Mouse (Mus musculus) embryonic facial prominence, embryonic 15.5 days (tissue): Measurements from ENCODE around the gene Ipo8. TPM values are rescaled to one million over a fixed set of nuclear protein-coding genes. Genes with fewer than 3 reads are reported as not detected.

Experiments used
- ATAC-seq: fragments of 200-750 bp; cut with Nextera tagmentation; 2 replicates; pipeline ENCODE4 v1.8.0; 2017; ENCODE audit warnings: low read depth, moderate TSS enrichment; ENCODE audit not compliant: insufficient number of reproducible peaks, low FRiP score, low TSS enrichment
- H3K27ac ChIP-seq: fragments of 300-500 bp; sonication (generic); replicated peaks from 2 replicates; pipeline ENCODE4 v1.5.1; 2015; ENCODE audit warnings: mild to moderate bottlenecking, inconsistent platforms
- H3K27me3 ChIP-seq: fragments of 300-500 bp; sonication (generic); 2 replicates; pipeline ENCODE4 v1.6.1; 2015; ENCODE audit warnings: inconsistent platforms
- H3K36me3 ChIP-seq: fragments of 300-500 bp; sonication (generic); 2 replicates; pipeline ENCODE4 v1.6.1; 2015; ENCODE audit warnings: mild to moderate bottlenecking, inconsistent platforms
- H3K4me1 ChIP-seq: fragments of 300-500 bp; sonication (generic); 2 replicates; pipeline ENCODE4 v1.6.1; 2015; ENCODE audit warnings: inconsistent platforms
- H3K4me2 ChIP-seq: fragments of 300-500 bp; sonication (generic); replicated peaks from 2 replicates; pipeline ENCODE4 v1.6.1; 2015; ENCODE audit warnings: mild to moderate bottlenecking, inconsistent platforms
- H3K4me3 ChIP-seq: fragments of 300-500 bp; sonication (generic); replicated peaks from 2 replicates; pipeline ENCODE4 v1.5.1; 2015; ENCODE audit warnings: mild to moderate bottlenecking, inconsistent platforms
- H3K9ac ChIP-seq: fragments of 300-500 bp; sonication (generic); 2 replicates; pipeline ENCODE4 v1.6.1; 2015; ENCODE audit warnings: inconsistent platforms
- H3K9me3 ChIP-seq: fragments of 300-500 bp; sonication (generic); replicated peaks from 2 replicates; pipeline ENCODE4 v1.6.1; 2016; ENCODE audit warnings: inconsistent platforms
- WGBS: fragments of 180-500 bp; shearing (Covaris S2); methylation state at CpG from one replicate; pipeline ENCODE4 v1.1.7; 2015; 5-methylcytosine and 5-hydroxymethylcytosine counted together
- polyA plus RNA-seq: library from polyadenylated mRNA; unstranded; fragments of >200 nt; fragmentation: Nextera tagmentation; extraction: Ambion mirVana; gene quantifications from 2 replicates; pipeline ENCODE4 v1.2.1, GENCODE M21; 2015

Gene Ipo8
- 19.0 and 20.4 TPM in 2 replicates for polyA plus RNA-seq

- WGBS: under 1% methylated on average over 47 of the region's 47 CpGs
- Histone ChIP-seq H3K27ac (peak within 1 kb of the TSS; percentile 52), H3K4me2 (peak within 1 kb of the TSS; percentile 69), H3K36me3 (no peaks in the 10 kb centered on the region), H3K9ac (peak within 1 kb of the TSS; percentile 59), H3K4me1 (peaks cover 6% of the 10 kb centered on the region; the same call in 1 of the 2 replicates), H3K27me3 (no peaks in the 10 kb centered on the region), H3K4me3 (peak within 1 kb of the TSS; percentile 94), H3K9me3 (no peaks in the 10 kb centered on the region)
- peak; percentile 97 for ATAC-seq
These were observed at the start of gene Ipo8 for GRCm38 (mm10) chr6:148830748-148831727. TSS of gene Ipo8 (minus strand) at chr6:148831467.

- no peaks in the 10 kb centered on the region for H3K9me3 ChIP-seq
- WGBS: 92% methylated on average over 1 of the region's 1 CpGs
- no peaks in the 10 kb centered on the region for H3K27me3 ChIP-seq
- H3K4me3 ChIP-seq: no peak overlapping the region
- no peak overlapping the region for H3K4me2 ChIP-seq
- ATAC-seq: no peak
- H3K4me1 ChIP-seq: no peaks in the 10 kb centered on the region
- H3K9ac ChIP-seq: no peak overlapping the region
- H3K36me3 ChIP-seq: no peaks in the 10 kb centered on the region
- H3K27ac ChIP-seq: no peak overlapping the region
These were observed 42.6 kb upstream of the Ipo8 start for GRCm38 (mm10) chr6:148873911-148874310.

- no peaks in the 10 kb centered on the region for H3K4me1 ChIP-seq
- no peak overlapping the region for H3K4me3 ChIP-seq
- H3K27ac ChIP-seq: no peak overlapping the region
- H3K9me3 ChIP-seq: no peaks in the 10 kb centered on the region
- H3K4me2 ChIP-seq: no peak overlapping the region
- no peaks in the 10 kb centered on the region for H3K27me3 ChIP-seq
- 0 out of 2 replicates have a peak, but pooled peaks cover 3% of the 10 kb centered on the region for H3K36me3 ChIP-seq
- H3K9ac ChIP-seq: no peak overlapping the region
- no peak for ATAC-seq
These were observed 14.4 kb upstream of the Ipo8 start for GRCm38 (mm10) chr6:148845629-148846028.

GRCm38 (mm10) chr6:148841760-148842159 lies 10.5 kb upstream of the Ipo8 start:
- Histone ChIP-seq H3K9me3 (no peaks in the 10 kb centered on the region), H3K4me3 (no peak overlapping the region), H3K27ac (no peak overlapping the region), H3K36me3 (no peaks in the 10 kb centered on the region), H3K4me2 (no peak overlapping the region), H3K4me1 (no peaks in the 10 kb centered on the region), H3K27me3 (no peaks in the 10 kb centered on the region), H3K9ac (no peak overlapping the region)
- WGBS: 90% methylated on average over 1 of the region's 1 CpGs
- no peak for ATAC-seq

- H3K27me3 ChIP-seq: no peaks in the 10 kb centered on the region
- H3K36me3 ChIP-seq: no peaks in the 10 kb centered on the region
- ATAC-seq: no peak
- no peak overlapping the region for H3K9ac ChIP-seq
- no peak overlapping the region for H3K4me3 ChIP-seq
- H3K4me2 ChIP-seq: no peak overlapping the region
- no peak overlapping the region for H3K27ac ChIP-seq
- no peaks in the 10 kb centered on the region for H3K9me3 ChIP-seq
- H3K4me1 ChIP-seq: no peaks in the 10 kb centered on the region
These were observed 7.2 kb upstream of the Ipo8 start for GRCm38 (mm10) chr6:148838460-148838859.

GRCm38 (mm10) chr6:148831728-148832121 lies 458 bp upstream of the Ipo8 start:
- peaks cover 6% of the 10 kb centered on the region; the same call in 1 of the 2 replicates for H3K4me1 ChIP-seq
- H3K36me3 ChIP-seq: no peaks in the 10 kb centered on the region
- H3K27ac ChIP-seq: peak overlapping the region; percentile 52; the same call in 1 of the 2 replicates
- ATAC-seq: no peak
- peak overlapping the region; percentile 69 for H3K4me2 ChIP-seq
- H3K27me3 ChIP-seq: no peaks in the 10 kb centered on the region
- no peaks in the 10 kb centered on the region for H3K9me3 ChIP-seq
- WGBS: 18% methylated on average over 3 of the region's 3 CpGs
- peak overlapping the region; percentile 94 for H3K4me3 ChIP-seq
- 0 out of 2 replicates have a peak overlapping the region, but pooled peaks have one; percentile 59 for H3K9ac ChIP-seq

- Histone ChIP-seq H3K36me3 (no peaks in the 10 kb centered on the region), H3K27me3 (no peaks in the 10 kb centered on the region), H3K9ac (peak overlapping the region; percentile 59), H3K4me3 (peak overlapping the region; percentile 94), H3K4me1 (peaks cover 6% of the 10 kb centered on the region; the same call in 1 of the 2 replicates), H3K27ac (no peak overlapping the region), H3K4me2 (peak overlapping the region; percentile 69), H3K9me3 (no peaks in the 10 kb centered on the region)
- WGBS: 0% methylated on average over 3 of the region's 3 CpGs
- no peak for ATAC-seq
These were observed 916 bp downstream of the Ipo8 start for GRCm38 (mm10) chr6:148830355-148830747.

- Histone ChIP-seq H3K27me3 (no peaks in the 10 kb centered on the region), H3K4me1 (peaks cover 6% of the 10 kb centered on the region; the same call in 1 of the 2 replicates), H3K4me3 (no peak overlapping the region), H3K9me3 (no peaks in the 10 kb centered on the region), H3K36me3 (peaks cover 8% of the 10 kb centered on the region; the same call in 1 of the 2 replicates), H3K4me2 (no peak overlapping the region), H3K27ac (no peak overlapping the region), H3K9ac (no peak overlapping the region)
- no peak for ATAC-seq
- 76% methylated on average over 4 of the region's 4 CpGs for WGBS
These were observed 5.1 kb downstream of the Ipo8 start for GRCm38 (mm10) chr6:148826119-148826518.

- H3K4me2 ChIP-seq: no peak overlapping the region
- H3K4me3 ChIP-seq: no peak overlapping the region
- H3K9ac ChIP-seq: no peak overlapping the region
- H3K36me3 ChIP-seq: peaks cover 49% of the 10 kb centered on the region
- no peaks in the 10 kb centered on the region for H3K9me3 ChIP-seq
- no peak overlapping the region for H3K27ac ChIP-seq
- WGBS: 86% methylated on average over 4 of the region's 4 CpGs
- H3K4me1 ChIP-seq: no peaks in the 10 kb centered on the region
- no peak for ATAC-seq
- H3K27me3 ChIP-seq: no peaks in the 10 kb centered on the region
These were observed 12.5 kb downstream of the Ipo8 start for GRCm38 (mm10) chr6:148818624-148819343.

GRCm38 (mm10) chr6:148816751-148817150 lies 14.5 kb downstream of the Ipo8 start:
- no peak for ATAC-seq
- no peaks in the 10 kb centered on the region for H3K4me1 ChIP-seq
- H3K4me3 ChIP-seq: no peak overlapping the region
- 81% methylated on average over 5 of the region's 5 CpGs for WGBS
- H3K4me2 ChIP-seq: no peak overlapping the region
- no peak overlapping the region for H3K27ac ChIP-seq
- no peaks in the 10 kb centered on the region for H3K27me3 ChIP-seq
- no peaks in the 10 kb centered on the region for H3K9me3 ChIP-seq
- no peak overlapping the region for H3K9ac ChIP-seq
- peaks cover 50% of the 10 kb centered on the region for H3K36me3 ChIP-seq

- no peak for ATAC-seq
- WGBS: 70% methylated on average over 2 of the region's 2 CpGs
- Histone ChIP-seq H3K4me1 (no peaks in the 10 kb centered on the region), H3K36me3 (peaks cover 48% of the 10 kb centered on the region), H3K9ac (no peak overlapping the region), H3K27me3 (no peaks in the 10 kb centered on the region), H3K27ac (no peak overlapping the region), H3K9me3 (no peaks in the 10 kb centered on the region), H3K4me2 (no peak overlapping the region), H3K4me3 (no peak overlapping the region)
These were observed 20.1 kb downstream of the Ipo8 start for GRCm38 (mm10) chr6:148811117-148811516.
